22 mouse cellular contexts compared by ENCODE assay signal in genomic region chr7:144862712-144863111, GRCm38 (mm10). TPM values are rescaled to one million over a fixed set of nuclear protein-coding genes. Genes with fewer than 3 reads are reported as not detected.
"Had no signal": no experiment of that assay in that cellular context is flagged by ENCODE, and none has a peak within 500 bp of the region (broad histone marks: within the 10 kb centered on the region; RNA-seq: fewer than 3 reads in every experiment).

No protein-coding gene starts in this region.

- H3K4me1 ChIP-seq: liver, embryonic 15.5 days had no signal

- H3K4me3 ChIP-seq: layer of hippocampus, adult 2 months; liver, embryonic 15.5 days; megakaryocyte, embryonic 14.5 days; midbrain, embryonic 15.5 days had no signal

- H3K4me2 ChIP-seq: liver, embryonic 11.5 days; liver, embryonic 15.5 days; midbrain, embryonic 11.5 days had no signal

- H3K9ac ChIP-seq: limb, embryonic 13.5 days; liver, embryonic 15.5 days; midbrain, embryonic 15.5 days; neural tube, embryonic 13.5 days had no signal

- H3K27ac ChIP-seq: layer of hippocampus, adult 2 months; limb, embryonic 13.5 days; liver, embryonic 15.5 days; midbrain, embryonic 15.5 days; neural tube, embryonic 13.5 days had no signal

- H3K36me3 ChIP-seq: limb, embryonic 13.5 days; liver, embryonic 15.5 days; midbrain, embryonic 15.5 days; neural tube, embryonic 13.5 days had no signal

- DNase-seq: kidney, adult 18-20 months; kidney, postnatal 10 days; lung, adult 2 months; lung, postnatal 36 days; right cerebral cortex, postnatal 14 days; thymus, postnatal 36 days had no signal

- H3K9me3 ChIP-seq: limb, embryonic 13.5 days; liver, embryonic 15.5 days; megakaryocyte, embryonic 14.5 days; midbrain, embryonic 15.5 days; neural tube, embryonic 13.5 days had no signal

- ATAC-seq: lung, postnatal 0 days; midbrain, embryonic 15.5 days had no signal

RNA-seq across cellular contexts. Expression of gene Fgf4, which starts 15.5 kb away (rescaled TPM):
- total RNA-seq: layer of hippocampus, adult 2 months; layer of hippocampus, postnatal 10 days; left cerebral cortex, adult 18-20 months; left cerebral cortex, postnatal 25 days; monocyte, adult 5-6 weeks had no signal
- polyA plus RNA-seq: kidney, embryonic 14.5 days; liver, embryonic 11.5 days; liver, embryonic 15.5 days; lung, adult 2 months; lung, postnatal 0 days; midbrain, embryonic 11.5 days; midbrain, embryonic 15.5 days; neural tube, embryonic 13.5 days; spleen, adult 2 months had no signal

RNA-seq across cellular contexts. Expression of gene Fgf3, which starts 24.8 kb away (rescaled TPM):
- total RNA-seq: layer of hippocampus, postnatal 10 days; monocyte, adult 5-6 weeks had no signal
- polyA plus RNA-seq: lung, adult 2 months; lung, postnatal 0 days; stomach, embryonic 16.5 days had no signal

RNA-seq across cellular contexts. Expression of gene Fgf15, which starts 33.6 kb away (rescaled TPM):
- total RNA-seq: layer of hippocampus, adult 2 months; layer of hippocampus, postnatal 10 days; left cerebral cortex, adult 18-20 months; left cerebral cortex, postnatal 25 days; monocyte, adult 5-6 weeks had no signal
- polyA plus RNA-seq: liver, embryonic 15.5 days; lung, adult 2 months; lung, postnatal 0 days; spleen, adult 2 months; stomach, embryonic 16.5 days had no signal
